Mouse (Mus musculus) erythroblast, embryonic 14.5 days (primary cell): ENCODE measurements around the gene Fstl4.

Experiments used
- GATA1 ChIP-seq: IDR thresholded peaks from 2 replicates; pipeline ENCODE4 v1.6.1; 2012; ENCODE audit warnings: low read length, inconsistent platforms, mixed read lengths
- TAL1 ChIP-seq: IDR thresholded peaks from 3 replicates; pipeline ENCODE4 v1.6.1; 2012; ENCODE audit warnings: low read length, inconsistent platforms, mixed read lengths

- TF ChIP-seq TAL1 (no peak), GATA1 (no peak)
These were observed 392.0 kb downstream of the Fstl4 start for GRCm38 (mm10) chr11:53156463-53156862.
